Mouse (Mus musculus): Measurements from ENCODE around the gene Npcd. TPM values are rescaled to one million over a fixed set of nuclear protein-coding genes. Genes with fewer than 3 reads are reported as not detected.

Npcd gene
- total and polyA plus RNA-seq, 2 experiments from 2014 or later, result 4.6 to 8.2 TPM

- H3K36me3 ChIP-seq (ENCODE audit: insufficient read depth, low read length), result peaks cover 20% of the 10 kb centered on the region; the same call in 1 of the 2 replicates
- H3K4me2 ChIP-seq (ENCODE audit: low read depth, low read length, poor library complexity, severe bottlenecking), result peak overlapping the region; percentile 13
- no peak overlapping the region for H3K4me3 ChIP-seq (ENCODE audit: low read depth, low read length)
- H3K27me3 ChIP-seq (ENCODE audit: insufficient read depth, low read length), result no peaks in the 10 kb centered on the region
- TF ChIP-seq CTCF (IDR thresholded peaks at IDR 0.05), result peak; percentile 63
- WGBS, result 71% methylated on average over 46 of the region's 46 CpGs
- H3K9me3 ChIP-seq (ENCODE audit: low read length), result no peaks in the 10 kb centered on the region
- DNase-seq (ENCODE audit: low spot score) (peak; percentile 38), ATAC-seq (ENCODE audit: low FRiP score) (0 out of 2 replicates have a peak, but pooled peaks have one; percentile 14)
- peaks cover 9% of the 10 kb centered on the region; the same call in 1 of the 2 replicates for H3K4me1 ChIP-seq (ENCODE audit: insufficient read depth, low read length)
- no peak overlapping the region for H3K27ac ChIP-seq (ENCODE audit: low read depth, low read length)
- no peak overlapping the region; the same call in 1 of the 2 replicates for H3K9ac ChIP-seq (replicated peaks; ENCODE audit: low read length, poor library complexity, severe bottlenecking)
Observed at GRCm38 (mm10) chr15:79828366-79829035, 5.5 kb downstream of the Npcd start.

GRCm38 (mm10) chr15:79827778-79828210, 6.2 kb downstream of the Npcd start:
- 67% methylated on average over 11 of the region's 11 CpGs for WGBS
- H3K27me3 ChIP-seq (ENCODE audit: insufficient read depth, low read length), result no peaks in the 10 kb centered on the region
- H3K9ac ChIP-seq (replicated peaks; ENCODE audit: low read length, poor library complexity, severe bottlenecking), result peak overlapping the region; percentile 39; the same call in 1 of the 2 replicates
- TF ChIP-seq CTCF (IDR thresholded peaks at IDR 0.05), result no peak
- H3K36me3 ChIP-seq (ENCODE audit: insufficient read depth, low read length), result peaks cover 27% of the 10 kb centered on the region
- H3K27ac ChIP-seq (ENCODE audit: low read depth, low read length), result 0 out of 2 replicates have a peak overlapping the region, but pooled peaks have one; percentile 6
- DNase-seq (ENCODE audit: low spot score), result no peak
- no peak for ATAC-seq (ENCODE audit: low FRiP score)
- H3K4me3 ChIP-seq (ENCODE audit: low read depth, low read length), result no peak overlapping the region
- no peaks in the 10 kb centered on the region for H3K9me3 ChIP-seq (ENCODE audit: low read length)
- no peak overlapping the region for H3K4me2 ChIP-seq (ENCODE audit: low read depth, low read length, poor library complexity, severe bottlenecking)
- peaks cover 9% of the 10 kb centered on the region; the same call in 1 of the 2 replicates for H3K4me1 ChIP-seq (ENCODE audit: insufficient read depth, low read length)

GRCm38 (mm10) chr15:79827061-79827777, 6.8 kb downstream of the Npcd start:
- no peak for TF ChIP-seq CTCF (IDR thresholded peaks at IDR 0.05)
- Histone ChIP-seq H3K27me3 (ENCODE audit: insufficient read depth, low read length) (no peaks in the 10 kb centered on the region), H3K27ac (ENCODE audit: low read depth, low read length) (peak overlapping the region; percentile 6; the same call in 1 of the 2 replicates), H3K36me3 (ENCODE audit: insufficient read depth, low read length) (peaks cover 29% of the 10 kb centered on the region), H3K9ac (replicated peaks; ENCODE audit: low read length, poor library complexity, severe bottlenecking) (peak overlapping the region; percentile 39; the same call in 1 of the 2 replicates), H3K4me3 (ENCODE audit: low read depth, low read length) (no peak overlapping the region), H3K9me3 (ENCODE audit: low read length) (no peaks in the 10 kb centered on the region), H3K4me1 (ENCODE audit: insufficient read depth, low read length) (peaks cover 9% of the 10 kb centered on the region; the same call in 1 of the 2 replicates), H3K4me2 (ENCODE audit: low read depth, low read length, poor library complexity, severe bottlenecking) (no peak overlapping the region)
- DNase-seq (ENCODE audit: low spot score) (no peak), ATAC-seq (ENCODE audit: low FRiP score) (no peak)
- 86% methylated on average over 14 of the region's 14 CpGs for WGBS

GRCm38 (mm10) chr15:79826221-79826935, 7.7 kb downstream of the Npcd start:
- 0 out of 2 replicates have a peak, but pooled peaks cover 4% of the 10 kb centered on the region for H3K4me1 ChIP-seq (ENCODE audit: insufficient read depth, low read length)
- H3K36me3 ChIP-seq (ENCODE audit: insufficient read depth, low read length), result peaks cover 26% of the 10 kb centered on the region
- H3K9me3 ChIP-seq (ENCODE audit: low read length), result no peaks in the 10 kb centered on the region
- no peaks in the 10 kb centered on the region for H3K27me3 ChIP-seq (ENCODE audit: insufficient read depth, low read length)
- H3K4me3 ChIP-seq (ENCODE audit: low read depth, low read length), result no peak overlapping the region
- TF ChIP-seq CTCF (IDR thresholded peaks at IDR 0.05), result no peak
- H3K9ac ChIP-seq (replicated peaks; ENCODE audit: low read length, poor library complexity, severe bottlenecking), result no peak overlapping the region
- DNase-seq (ENCODE audit: low spot score), result no peak
- H3K27ac ChIP-seq (ENCODE audit: low read depth, low read length), result no peak overlapping the region
- no peak for ATAC-seq (ENCODE audit: low FRiP score)
- WGBS, result 89% methylated on average over 9 of the region's 9 CpGs
- H3K4me2 ChIP-seq (ENCODE audit: low read depth, low read length, poor library complexity, severe bottlenecking), result no peak overlapping the region

- no peak overlapping the region for H3K9ac ChIP-seq (replicated peaks; ENCODE audit: low read length, poor library complexity, severe bottlenecking)
- TF ChIP-seq CTCF (IDR thresholded peaks at IDR 0.05), result peak; percentile 74
- H3K36me3 ChIP-seq (ENCODE audit: insufficient read depth, low read length), result peaks cover 26% of the 10 kb centered on the region
- 0 out of 2 replicates have a peak, but pooled peaks cover 3% of the 10 kb centered on the region for H3K4me1 ChIP-seq (ENCODE audit: insufficient read depth, low read length)
- ATAC-seq (ENCODE audit: low FRiP score) (no peak), DNase-seq (ENCODE audit: low spot score) (peak; percentile 54)
- no peaks in the 10 kb centered on the region for H3K9me3 ChIP-seq (ENCODE audit: low read length)
- H3K4me2 ChIP-seq (ENCODE audit: low read depth, low read length, poor library complexity, severe bottlenecking), result no peak overlapping the region
- WGBS, result 51% methylated on average over 14 of the region's 14 CpGs
- H3K27ac ChIP-seq (ENCODE audit: low read depth, low read length), result 0 out of 2 replicates have a peak overlapping the region, but pooled peaks have one; percentile 6
- no peaks in the 10 kb centered on the region for H3K27me3 ChIP-seq (ENCODE audit: insufficient read depth, low read length)
- H3K4me3 ChIP-seq (ENCODE audit: low read depth, low read length), result no peak overlapping the region
Observed at GRCm38 (mm10) chr15:79825146-79825825, 8.8 kb downstream of the Npcd start.

Data from midbrain, postnatal 0 days (tissue).